Mouse (Mus musculus): ENCODE measurements around the gene Atad3a.

DNA sequence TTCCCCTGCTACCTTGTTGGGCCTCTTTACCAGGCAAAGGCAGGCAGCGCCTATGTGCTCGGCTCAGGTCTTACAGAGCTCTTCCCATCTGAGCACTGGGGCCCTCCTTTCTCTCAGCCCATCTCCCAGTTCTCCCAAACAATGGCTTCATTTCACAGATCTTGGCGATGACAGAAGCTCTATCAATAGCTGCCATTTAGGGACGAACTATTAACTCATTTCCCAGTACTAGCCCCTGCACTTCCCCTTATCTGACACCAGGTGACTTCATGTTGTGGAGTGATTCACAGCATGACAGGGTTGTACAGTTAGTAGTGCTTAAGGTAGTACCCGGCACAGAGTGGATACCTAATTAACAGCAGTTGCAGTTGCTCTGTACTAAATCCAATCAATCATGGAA is 24.9 kb upstream of the Atad3a start, which contains the start of gene Tmem88b:
- 0 out of 2 replicates have a peak, but pooled peaks have one; percentile 20 for TF ChIP-seq CTCF (IDR thresholded peaks at IDR 0.05; ENCODE audit: low read depth)
- TF ChIP-seq EP300 (IDR thresholded peaks at IDR 0.05; ENCODE audit: low read depth) = no peak

Measured in heart, postnatal 0 days (tissue).